Mouse (Mus musculus) cerebellum, adult 18-20 months (tissue): ENCODE results near the gene Olfr1047.
"Not testable (repeated sequence)": the region's sequence is repeated elsewhere in the genome, so short reads cannot be mapped to it uniquely, and the experiment has no call there.

Experiments
- DNase-seq, 2 experiments: peaks; one replicate each; pipeline ENCODE4 v3.0.0; 2021

Gene Olfr1047

GRCm38 (mm10) chr2:86231301-86231700, at the start of gene Olfr1047:
TSS of gene Olfr1047 (minus strand) at chr2:86231401.
- no peak for DNase-seq

- not testable (repeated sequence) for DNase-seq
Observed at GRCm38 (mm10) chr2:86278988-86279387, 47.8 kb upstream of the Olfr1047 start, which contains the start of gene Olfr1051. TSS of gene Olfr1051 (minus strand) at chr2:86279088.

GRCm38 (mm10) chr2:86258228-86258627, 27.0 kb upstream of the Olfr1047 start, which contains the start of gene Olfr1049:
TSS of gene Olfr1049 (minus strand) at chr2:86258328.
- DNase-seq = not testable (repeated sequence)

DNA sequence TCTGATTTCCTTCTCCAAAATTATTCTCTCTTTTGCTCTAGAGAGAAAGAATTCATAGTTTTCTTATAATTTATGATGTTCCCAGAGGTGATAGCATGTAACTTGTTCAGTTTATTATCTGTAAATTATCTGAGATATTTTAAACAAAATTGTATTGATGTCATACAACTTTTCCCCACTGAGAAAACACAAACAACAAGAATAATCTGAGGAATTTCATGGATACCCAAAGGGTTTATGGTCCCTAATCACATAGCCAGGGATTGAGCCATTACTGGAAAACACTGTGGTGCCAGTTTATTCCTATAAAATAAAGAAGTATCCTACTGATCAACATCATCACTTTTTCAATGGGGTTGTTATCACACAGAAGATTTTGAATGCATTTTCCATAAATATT, 9.0 kb upstream of the Olfr1047 start, which contains the start of gene Olfr1048:
Olfr1048 (minus strand) TSS at position 101 of the 400 bp plus-strand sequence.
- DNase-seq = no peak

DNA sequence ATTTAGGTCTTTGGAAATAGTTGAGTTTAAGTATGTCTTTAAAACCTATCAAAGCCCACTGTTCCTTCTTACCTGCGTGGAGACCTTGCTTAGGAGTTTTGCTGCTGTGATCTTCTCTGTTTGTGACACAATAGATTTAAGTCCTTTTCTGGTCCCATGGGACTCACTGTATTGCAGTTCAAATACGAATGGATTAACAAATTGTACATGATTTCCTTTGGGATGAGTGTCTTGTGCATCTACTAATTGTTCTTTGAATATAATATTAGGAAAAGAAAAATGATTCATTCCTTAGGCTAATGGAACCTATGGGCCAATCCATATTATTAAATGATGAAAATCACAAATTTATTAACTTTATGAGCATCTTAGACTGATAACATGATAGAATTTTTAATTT, 12.0 kb downstream of the Olfr1047 start, which contains the start of gene Olfr1046:
Olfr1046 (minus strand) TSS at position 101 of the 400 bp plus-strand sequence.
- no peak for DNase-seq

- no peak for DNase-seq
Observed at GRCm38 (mm10) chr2:86202909-86203308, 28.3 kb downstream of the Olfr1047 start, which contains the start of gene Olfr1045. TSS of gene Olfr1045 (minus strand) at chr2:86203009.

GRCm38 (mm10) chr2:86195863-86196262, 35.3 kb downstream of the Olfr1047 start:
- DNase-seq = no peak

DNA sequence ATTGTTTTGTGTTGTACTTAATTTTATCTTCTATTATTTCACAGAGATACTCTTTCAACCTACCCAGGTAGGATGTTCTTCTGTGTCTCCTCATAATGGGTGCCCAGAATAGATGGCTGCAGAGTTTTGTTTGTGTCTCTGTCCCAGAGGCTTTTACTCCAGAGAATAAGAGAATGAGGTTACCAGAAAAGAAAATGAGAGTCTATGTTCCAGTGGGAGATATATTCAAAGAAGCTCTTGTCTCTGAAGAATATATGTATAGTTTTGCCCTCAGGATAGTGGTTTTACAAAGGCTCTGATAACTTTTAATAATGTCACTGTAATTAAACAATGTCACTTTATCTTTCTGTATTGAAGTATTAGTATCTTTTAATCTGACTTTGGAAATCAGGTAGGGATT, 45.6 kb downstream of the Olfr1047 start, which contains the start of gene Olfr52:
Olfr52 (minus strand) TSS at position 101 of the 400 bp plus-strand sequence.
- DNase-seq = no peak

GRCm38 (mm10) chr2:86179950-86180349, 51.3 kb downstream of the Olfr1047 start:
- no peak for DNase-seq

- DNase-seq = no peak
Observed at GRCm38 (mm10) chr2:86177720-86178119, 53.5 kb downstream of the Olfr1047 start, which contains the start of gene Olfr1044. TSS of gene Olfr1044 (minus strand) at chr2:86177820.
